Mouse (Mus musculus): Measurements from ENCODE around the gene Wwc2. TPM values are rescaled to one million over a fixed set of nuclear protein-coding genes. Genes with fewer than 3 reads are reported as not detected.

The Wwc2 gene
- polyA plus RNA-seq, 1 experiment from 2014 or later = 14.7 TPM

DNA sequence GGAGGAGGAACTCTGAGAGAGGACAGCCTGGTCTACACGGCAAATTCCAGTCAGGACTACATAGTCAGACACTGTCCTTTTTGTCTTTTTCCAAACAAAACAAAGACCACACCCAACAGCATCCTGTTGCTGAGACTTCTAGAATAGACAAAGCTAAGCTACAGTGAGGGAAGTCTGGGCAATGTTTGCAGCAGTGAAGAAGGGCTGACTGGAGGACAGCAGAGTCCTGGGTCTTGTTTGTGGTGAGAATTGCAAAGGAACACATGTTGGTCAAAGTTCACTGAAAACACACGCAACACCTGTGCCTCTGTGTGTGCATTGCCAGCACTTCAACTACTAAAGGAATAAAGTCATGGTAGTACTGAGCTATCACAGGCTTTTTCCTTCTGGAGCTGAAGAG lies 75.2 kb downstream of the Wwc2 start:
- H3K36me3 ChIP-seq (ENCODE audit: control insufficient read depth, insufficient read depth, low read length) = peaks cover 20% of the 10 kb centered on the region
- peaks cover 2 to 3% of the 10 kb centered on the region in 2 experiments; a peak in 1 of 4 replicates for H3K4me1 ChIP-seq (ENCODE audit: control insufficient read depth in 2 of 2, insufficient read depth in 2 of 2, low read length in 2 of 2)
- no peak overlapping the region for H3K4me2 ChIP-seq (ENCODE audit: low read length)
- H3K27me3 ChIP-seq (ENCODE audit: control insufficient read depth, insufficient read depth, low read length) = no peaks in the 10 kb centered on the region
- H3K27ac ChIP-seq (replicated peaks in 1 of 2; ENCODE audit: control insufficient read depth in 1 of 2, insufficient read depth in 1 of 2, low read depth in 2 of 2, low read length in 2 of 2) = 0 out of 4 replicates have a peak overlapping the region, but pooled peaks of 1 of the 2 experiments have one; percentile 48
- 58% methylated on average over 2 of the region's 2 CpGs for WGBS
- ATAC-seq (ENCODE audit: insufficient number of reproducible peaks, insufficient read depth, low FRiP score, low read depth) = no peak
- no peak overlapping the region for H3K4me3 ChIP-seq (ENCODE audit: control insufficient read depth in 1 of 2, insufficient read depth in 1 of 2, low read depth in 1 of 2, low read length in 2 of 2)
- H3K9me3 ChIP-seq (ENCODE audit: control insufficient read depth, low read length) = no peaks in the 10 kb centered on the region
- H3K9ac ChIP-seq (ENCODE audit: low read length) = no peak overlapping the region

DNA sequence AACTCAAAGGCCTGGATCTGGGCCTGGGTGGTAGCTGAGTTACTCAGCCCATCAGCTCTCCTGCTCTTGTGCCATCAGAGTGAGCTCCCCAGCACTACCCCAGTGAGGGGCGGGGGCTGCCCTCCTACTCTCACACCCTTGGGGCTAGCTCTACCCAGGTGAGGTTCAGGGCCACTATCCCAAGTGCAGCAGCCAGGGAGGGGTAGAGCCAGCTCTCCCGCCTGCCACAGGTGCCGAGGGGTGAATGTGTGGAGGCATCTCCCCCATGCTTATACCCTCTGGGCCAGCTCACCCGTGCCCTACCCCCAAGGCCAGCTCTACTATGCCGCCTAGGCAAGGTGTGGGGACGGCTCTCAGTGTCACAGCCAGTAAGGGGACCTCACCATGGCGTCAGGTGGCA lies 75.8 kb downstream of the Wwc2 start:
- peaks cover 14% of the 10 kb centered on the region for H3K36me3 ChIP-seq (ENCODE audit: control insufficient read depth, insufficient read depth, low read length)
- H3K27ac ChIP-seq (replicated peaks in 1 of 2; ENCODE audit: control insufficient read depth in 1 of 2, insufficient read depth in 1 of 2, low read depth in 2 of 2, low read length in 2 of 2) = no peak overlapping the region
- H3K27me3 ChIP-seq (ENCODE audit: control insufficient read depth, insufficient read depth, low read length) = no peaks in the 10 kb centered on the region
- H3K4me3 ChIP-seq (ENCODE audit: control insufficient read depth in 1 of 2, insufficient read depth in 1 of 2, low read depth in 1 of 2, low read length in 2 of 2) = no peak overlapping the region
- peaks cover 2 to 3% of the 10 kb centered on the region in 2 experiments; a peak in 1 of 4 replicates for H3K4me1 ChIP-seq (ENCODE audit: control insufficient read depth in 2 of 2, insufficient read depth in 2 of 2, low read length in 2 of 2)
- H3K9me3 ChIP-seq (ENCODE audit: control insufficient read depth, low read length) = no peaks in the 10 kb centered on the region
- 83% methylated on average over 7 of the region's 7 CpGs for WGBS
- ATAC-seq (ENCODE audit: insufficient number of reproducible peaks, insufficient read depth, low FRiP score, low read depth) = no peak
- H3K9ac ChIP-seq (ENCODE audit: low read length) = no peak overlapping the region
- no peak overlapping the region for H3K4me2 ChIP-seq (ENCODE audit: low read length)

DNA sequence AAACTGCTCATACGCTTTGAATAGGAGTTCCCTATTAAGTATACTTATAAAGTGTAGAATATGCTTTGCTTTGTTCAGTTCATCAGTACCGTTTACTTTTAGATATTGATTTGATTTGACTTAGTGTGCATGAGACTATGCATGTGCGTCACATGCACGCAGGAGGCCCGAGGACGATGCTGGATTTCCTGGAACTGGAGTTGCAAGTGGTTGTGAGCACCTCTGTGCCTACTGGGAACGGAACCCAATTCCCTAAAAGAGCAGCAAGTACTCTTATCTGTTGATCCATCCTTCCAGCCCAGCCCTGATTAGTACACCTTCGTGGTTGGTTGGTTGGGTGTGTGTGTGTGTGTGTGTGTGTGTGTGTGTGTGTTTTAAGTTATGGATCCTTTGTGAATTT lies 76.6 kb downstream of the Wwc2 start:
- Histone ChIP-seq H3K9ac (ENCODE audit: low read length) (no peak overlapping the region), H3K27me3 (ENCODE audit: control insufficient read depth, insufficient read depth, low read length) (no peaks in the 10 kb centered on the region), H3K27ac (replicated peaks in 1 of 2; ENCODE audit: control insufficient read depth in 1 of 2, insufficient read depth in 1 of 2, low read depth in 2 of 2, low read length in 2 of 2) (no peak overlapping the region), H3K4me3 (ENCODE audit: control insufficient read depth in 1 of 2, insufficient read depth in 1 of 2, low read depth in 1 of 2, low read length in 2 of 2) (no peak overlapping the region), H3K36me3 (ENCODE audit: control insufficient read depth, insufficient read depth, low read length) (peaks cover 8% of the 10 kb centered on the region; the same call in 1 of the 2 replicates), H3K4me2 (ENCODE audit: low read length) (no peak overlapping the region), H3K9me3 (ENCODE audit: control insufficient read depth, low read length) (peaks cover 5% of the 10 kb centered on the region; the same call in 1 of the 2 replicates), H3K4me1 (ENCODE audit: control insufficient read depth in 2 of 2, insufficient read depth in 2 of 2, low read length in 2 of 2) (peaks cover 2 to 3% of the 10 kb centered on the region in 2 experiments; a peak in 1 of 4 replicates)
- ATAC-seq (ENCODE audit: insufficient number of reproducible peaks, insufficient read depth, low FRiP score, low read depth) = no peak
- WGBS = 88% methylated on average over 8 of the region's 8 CpGs

DNA sequence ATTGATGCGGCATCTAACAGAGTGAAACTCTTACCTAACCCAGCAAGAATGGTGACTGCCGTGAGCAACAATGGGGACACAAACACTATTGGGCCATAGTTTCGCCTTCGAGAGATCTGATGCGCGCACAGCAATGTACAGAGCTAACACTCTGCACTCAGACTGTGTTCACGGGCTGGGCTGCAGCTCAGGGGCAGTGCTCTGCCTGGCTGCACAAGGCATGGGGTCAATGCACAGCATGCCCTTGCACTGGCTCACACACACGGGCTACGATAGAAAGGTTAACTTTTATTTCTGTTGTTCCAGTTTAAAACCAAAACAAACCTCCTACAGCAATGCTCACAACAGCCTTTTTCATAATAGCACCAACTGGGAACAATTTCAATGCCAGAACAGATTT lies 77.1 kb downstream of the Wwc2 start:
- Histone ChIP-seq H3K4me1 (ENCODE audit: control insufficient read depth in 2 of 2, insufficient read depth in 2 of 2, low read length in 2 of 2) (peaks cover 2 to 3% of the 10 kb centered on the region in 2 experiments; a peak in 1 of 4 replicates), H3K4me3 (ENCODE audit: control insufficient read depth in 1 of 2, insufficient read depth in 1 of 2, low read depth in 1 of 2, low read length in 2 of 2) (no peak overlapping the region), H3K27me3 (ENCODE audit: control insufficient read depth, insufficient read depth, low read length) (no peaks in the 10 kb centered on the region), H3K9ac (ENCODE audit: low read length) (no peak overlapping the region), H3K36me3 (ENCODE audit: control insufficient read depth, insufficient read depth, low read length) (peaks cover 8% of the 10 kb centered on the region; the same call in 1 of the 2 replicates), H3K27ac (replicated peaks in 1 of 2; ENCODE audit: control insufficient read depth in 1 of 2, insufficient read depth in 1 of 2, low read depth in 2 of 2, low read length in 2 of 2) (no peak overlapping the region), H3K9me3 (ENCODE audit: control insufficient read depth, low read length) (peaks cover 5% of the 10 kb centered on the region; the same call in 1 of the 2 replicates), H3K4me2 (ENCODE audit: low read length) (no peak overlapping the region)
- 92% methylated on average over 9 of the region's 9 CpGs for WGBS
- ATAC-seq (ENCODE audit: insufficient number of reproducible peaks, insufficient read depth, low FRiP score, low read depth) = no peak

DNA sequence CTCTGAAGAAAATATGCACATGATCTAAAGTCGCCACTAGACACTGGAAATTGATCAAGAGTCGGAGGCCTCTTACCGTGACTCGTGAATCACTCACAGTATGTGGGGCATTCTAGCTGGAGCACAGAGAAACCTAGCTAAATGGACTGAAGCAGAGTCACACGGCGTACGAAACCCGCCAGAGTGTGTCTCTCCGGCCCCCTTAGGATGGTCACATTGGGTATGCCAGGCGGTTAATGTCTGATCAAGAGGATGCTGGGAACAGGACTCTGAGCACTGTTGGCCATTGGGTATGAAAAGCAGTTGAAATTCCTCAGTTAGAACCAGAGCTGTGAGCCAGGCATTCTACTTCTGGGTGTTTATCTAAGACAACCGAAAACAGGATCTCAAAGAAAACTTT lies 81.0 kb downstream of the Wwc2 start:
- no peak overlapping the region for H3K4me3 ChIP-seq (ENCODE audit: control insufficient read depth in 1 of 2, insufficient read depth in 1 of 2, low read depth in 1 of 2, low read length in 2 of 2)
- peaks cover 2 to 9% of the 10 kb centered on the region in 2 experiments; a peak in 3 of 4 replicates for H3K4me1 ChIP-seq (ENCODE audit: control insufficient read depth in 2 of 2, insufficient read depth in 2 of 2, low read length in 2 of 2)
- no peak overlapping the region for H3K27ac ChIP-seq (replicated peaks in 1 of 2; ENCODE audit: control insufficient read depth in 1 of 2, insufficient read depth in 1 of 2, low read depth in 2 of 2, low read length in 2 of 2)
- no peak for ATAC-seq (ENCODE audit: insufficient number of reproducible peaks, insufficient read depth, low FRiP score, low read depth)
- no peak overlapping the region for H3K9ac ChIP-seq (ENCODE audit: low read length)
- H3K9me3 ChIP-seq (ENCODE audit: control insufficient read depth, low read length) = peaks cover 5% of the 10 kb centered on the region; the same call in 1 of the 2 replicates
- 0 out of 2 replicates have a peak, but pooled peaks cover 2% of the 10 kb centered on the region for H3K36me3 ChIP-seq (ENCODE audit: control insufficient read depth, insufficient read depth, low read length)
- H3K4me2 ChIP-seq (ENCODE audit: low read length) = no peak overlapping the region
- H3K27me3 ChIP-seq (ENCODE audit: control insufficient read depth, insufficient read depth, low read length) = no peaks in the 10 kb centered on the region
- 96% methylated on average over 11 of the region's 11 CpGs for whole genome bisulfite sequencing

DNA sequence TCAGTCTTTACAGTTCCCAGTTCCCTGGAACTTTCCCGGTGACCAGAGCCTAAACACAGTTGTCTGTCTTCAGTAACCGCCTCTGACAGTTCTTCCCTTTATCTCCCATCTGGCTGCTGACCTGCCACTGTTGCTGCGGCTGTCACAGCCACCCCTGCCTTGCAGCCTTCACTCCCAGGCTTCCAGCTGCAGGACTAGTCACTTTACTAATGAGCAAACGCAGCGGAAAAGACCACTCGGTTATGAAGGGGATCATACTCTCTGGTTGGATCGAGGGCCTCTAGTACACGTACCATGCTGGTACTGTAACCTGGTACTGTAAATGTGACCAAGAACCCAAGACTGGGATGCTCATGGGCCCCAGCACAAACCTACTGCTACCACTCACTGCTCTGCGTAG lies 83.7 kb downstream of the Wwc2 start:
- no peak overlapping the region for H3K9ac ChIP-seq (ENCODE audit: low read length)
- WGBS = 51% methylated on average over 9 of the region's 9 CpGs
- no peak overlapping the region for H3K27ac ChIP-seq (replicated peaks in 1 of 2; ENCODE audit: control insufficient read depth in 1 of 2, insufficient read depth in 1 of 2, low read depth in 2 of 2, low read length in 2 of 2)
- H3K4me2 ChIP-seq (ENCODE audit: low read length) = no peak overlapping the region
- no peak for ATAC-seq (ENCODE audit: insufficient number of reproducible peaks, insufficient read depth, low FRiP score, low read depth)
- H3K4me1 ChIP-seq (ENCODE audit: control insufficient read depth in 2 of 2, insufficient read depth in 2 of 2, low read length in 2 of 2) = peaks cover 2 to 9% of the 10 kb centered on the region in 2 experiments; a peak in 3 of 4 replicates
- H3K4me3 ChIP-seq (ENCODE audit: control insufficient read depth in 1 of 2, insufficient read depth in 1 of 2, low read depth in 1 of 2, low read length in 2 of 2) = no peak overlapping the region
- no peaks in the 10 kb centered on the region for H3K27me3 ChIP-seq (ENCODE audit: control insufficient read depth, insufficient read depth, low read length)
- peaks cover 5% of the 10 kb centered on the region; the same call in 1 of the 2 replicates for H3K9me3 ChIP-seq (ENCODE audit: control insufficient read depth, low read length)
- H3K36me3 ChIP-seq (ENCODE audit: control insufficient read depth, insufficient read depth, low read length) = no peaks in the 10 kb centered on the region

DNA sequence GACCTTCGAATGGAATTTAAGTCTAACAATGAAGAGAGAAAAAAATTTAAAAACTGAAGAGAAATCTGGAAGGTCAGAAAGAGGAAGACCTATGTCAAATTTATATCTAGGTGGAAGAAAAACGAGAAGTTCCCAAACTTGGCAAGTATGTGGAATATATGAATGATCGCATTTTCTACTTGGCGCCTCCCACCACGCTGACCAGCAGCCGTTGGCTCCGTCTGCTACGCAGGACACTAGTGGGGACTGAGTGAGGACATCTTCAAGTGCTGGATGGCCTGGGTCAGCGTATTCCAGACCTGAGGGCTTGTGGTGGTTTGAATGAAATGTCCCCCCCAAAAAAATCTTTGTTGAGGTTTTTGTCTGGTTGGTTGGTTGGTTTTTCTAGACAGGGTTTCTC lies 84.6 kb downstream of the Wwc2 start:
- no peak for ATAC-seq (ENCODE audit: insufficient number of reproducible peaks, insufficient read depth, low FRiP score, low read depth)
- Histone ChIP-seq H3K9me3 (ENCODE audit: control insufficient read depth, low read length) (peaks cover 5% of the 10 kb centered on the region; the same call in 1 of the 2 replicates), H3K4me3 (ENCODE audit: control insufficient read depth in 1 of 2, insufficient read depth in 1 of 2, low read depth in 1 of 2, low read length in 2 of 2) (no peak overlapping the region), H3K27ac (replicated peaks in 1 of 2; ENCODE audit: control insufficient read depth in 1 of 2, insufficient read depth in 1 of 2, low read depth in 2 of 2, low read length in 2 of 2) (no peak overlapping the region), H3K36me3 (ENCODE audit: control insufficient read depth, insufficient read depth, low read length) (no peaks in the 10 kb centered on the region), H3K9ac (ENCODE audit: low read length) (no peak overlapping the region), H3K4me1 (ENCODE audit: control insufficient read depth in 2 of 2, insufficient read depth in 2 of 2, low read length in 2 of 2) (peaks cover 2 to 9% of the 10 kb centered on the region in 2 experiments; a peak in 3 of 4 replicates), H3K27me3 (ENCODE audit: control insufficient read depth, insufficient read depth, low read length) (no peaks in the 10 kb centered on the region), H3K4me2 (ENCODE audit: low read length) (no peak overlapping the region)
- 52% methylated on average over 9 of the region's 9 CpGs for WGBS

DNA sequence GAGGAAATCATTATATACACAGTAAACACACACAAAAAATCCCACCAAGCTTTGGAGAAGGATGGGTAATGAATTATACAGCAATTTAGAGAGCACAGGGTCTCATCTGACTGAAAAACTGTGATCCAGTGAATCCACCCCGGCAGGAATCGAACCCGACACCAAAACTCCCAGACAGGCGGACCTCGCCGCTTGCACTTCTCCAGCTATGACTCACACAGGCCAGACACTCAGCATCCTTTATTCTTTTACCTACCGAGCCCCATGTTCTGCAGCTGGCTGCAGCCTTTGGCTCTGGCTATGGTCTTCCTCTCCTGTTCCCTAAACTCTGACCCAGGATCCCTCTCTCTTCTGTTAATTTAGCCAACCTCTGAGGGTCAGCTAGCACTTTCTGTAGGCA lies 85.5 kb downstream of the Wwc2 start:
- no peak overlapping the region for H3K4me3 ChIP-seq (ENCODE audit: control insufficient read depth in 1 of 2, insufficient read depth in 1 of 2, low read depth in 1 of 2, low read length in 2 of 2)
- H3K9ac ChIP-seq (ENCODE audit: low read length) = no peak overlapping the region
- no peak overlapping the region for H3K4me2 ChIP-seq (ENCODE audit: low read length)
- H3K27me3 ChIP-seq (ENCODE audit: control insufficient read depth, insufficient read depth, low read length) = no peaks in the 10 kb centered on the region
- H3K4me1 ChIP-seq (ENCODE audit: control insufficient read depth in 2 of 2, insufficient read depth in 2 of 2, low read length in 2 of 2) = peaks cover 2 to 9% of the 10 kb centered on the region in 2 experiments; a peak in 3 of 4 replicates
- 77% methylated on average over 7 of the region's 7 CpGs for WGBS
- ATAC-seq (ENCODE audit: insufficient number of reproducible peaks, insufficient read depth, low FRiP score, low read depth) = no peak
- peaks cover 5% of the 10 kb centered on the region for H3K36me3 ChIP-seq (ENCODE audit: control insufficient read depth, insufficient read depth, low read length)
- H3K27ac ChIP-seq (replicated peaks in 1 of 2; ENCODE audit: control insufficient read depth in 1 of 2, insufficient read depth in 1 of 2, low read depth in 2 of 2, low read length in 2 of 2) = no peak overlapping the region
- H3K9me3 ChIP-seq (ENCODE audit: control insufficient read depth, low read length) = peaks cover 5% of the 10 kb centered on the region; the same call in 1 of the 2 replicates
